Mouse (Mus musculus) olfactory bulb, adult 2 months (tissue): ENCODE data around the gene Cd300a.

Experiments
- CTCF ChIP-seq: fragments of 200-500 bp; IDR thresholded peaks from 2 replicates; pipeline ENCODE4 v1.5.1; 2012; ENCODE audit warnings: low read depth, mild to moderate bottlenecking, low read length, moderate library complexity; ENCODE audit not compliant: insufficient read depth
- POLR2A ChIP-seq: fragments of 200-500 bp; IDR thresholded peaks from 2 replicates; pipeline ENCODE4 v1.6.1; 2012; ENCODE audit warnings: mild to moderate bottlenecking, low read depth, low read length, moderate library complexity; ENCODE audit not compliant: insufficient read depth

GRCm38 (mm10) chr11:114907567-114907966, 17.7 kb downstream of the Cd300a start:
- TF ChIP-seq CTCF (no peak), POLR2A (no peak)
